Mouse (Mus musculus) ES-Bruce4 (cell line): Measurements from ENCODE around the gene Fcgrt.

Experiments
- CTCF ChIP-seq: IDR thresholded peaks from one replicate; pipeline ENCODE4 v1.8.1; 2011; ENCODE audit warnings: low read depth, low read length
- EP300 ChIP-seq: IDR thresholded peaks from 2 replicates; pipeline ENCODE4 v1.6.1; 2011; ENCODE audit warnings: low read depth, low read length; ENCODE audit not compliant: insufficient read depth
- POLR2A ChIP-seq: IDR thresholded peaks from one replicate; pipeline ENCODE4 v1.8.1; 2011; ENCODE audit warnings: low read length; ENCODE audit not compliant: insufficient read depth

GRCm38 (mm10) chr7:45062239-45062835, 41.3 kb downstream of the Fcgrt start, which contains the start of the genes Nosip and Prrg2:
- TF ChIP-seq POLR2A (no peak), CTCF (no peak), EP300 (peak; percentile 13; the same call in 1 of the 2 replicates)
